Comparison of ENCODE assay signal across 23 mouse cellular contexts in genomic region chr12:83949043-83949442, GRCm38 (mm10). TPM values are rescaled to one million over a fixed set of nuclear protein-coding genes. Genes with fewer than 3 reads are reported as not detected.
A peak's percentile ranks its signal among the peaks of the same experiment; 100 is the strongest.
DNase-seq lines count a peak whose midpoint lies in the region; ATAC-seq lines count a peak whose summit lies in the region.
"Had no signal": no experiment of that assay in that cellular context is flagged by ENCODE, and none has a peak within 500 bp of the region (broad histone marks: within the 10 kb centered on the region; RNA-seq: fewer than 3 reads in every experiment).

No protein-coding gene starts in this region.

- WGBS in liver, embryonic 16.5 days (ENCODE audit: insufficient replicate concordance), result 25% methylated on average over 4 of the region's 4 CpGs

- ATAC-seq in granulocyte monocyte progenitor cell, adult 5-6 weeks (replicated peaks; ENCODE audit: poor library complexity, severe bottlenecking), result peak; percentile 29; the same call in 1 of the 2 replicates
- peak; percentile 25; the same call in 1 of the 2 replicates for ATAC-seq in liver, embryonic 16.5 days (ENCODE audit: low read depth)
- ATAC-seq: forebrain, embryonic 15.5 days had no signal

- H3K4me1 ChIP-seq in liver, embryonic 16.5 days (ENCODE audit: control insufficient read depth, low read depth, low read length), result peaks cover 36% of the 10 kb centered on the region

- H3K4me2 ChIP-seq in liver, embryonic 16.5 days (ENCODE audit: low read depth, low read length), result peak overlapping the region; percentile 97

- H3K9me3 ChIP-seq in liver, embryonic 16.5 days (replicated peaks; ENCODE audit: control insufficient read depth, low read length), result no peaks in the 10 kb centered on the region
- H3K9me3 ChIP-seq: forebrain, embryonic 15.5 days had no signal

- H3K9ac ChIP-seq in liver, embryonic 16.5 days (ENCODE audit: low read depth, low read length), result no peak overlapping the region
- H3K9ac ChIP-seq: forebrain, embryonic 15.5 days had no signal

- H3K27ac ChIP-seq in liver, embryonic 16.5 days (ENCODE audit: low read length), result no peak overlapping the region
- H3K27ac ChIP-seq: forebrain, embryonic 15.5 days had no signal

- no peaks in the 10 kb centered on the region for H3K27me3 ChIP-seq in liver, embryonic 16.5 days (ENCODE audit: control insufficient read depth, insufficient read depth, low read depth, low read length)
- H3K27me3 ChIP-seq: forebrain, embryonic 15.5 days had no signal

- H3K36me3 ChIP-seq in liver, embryonic 16.5 days (ENCODE audit: control insufficient read depth, insufficient read depth), result no peaks in the 10 kb centered on the region
- H3K36me3 ChIP-seq: forebrain, embryonic 15.5 days had no signal

- H3K4me3 ChIP-seq in liver, embryonic 16.5 days (ENCODE audit: low read depth, low read length), result 0 out of 2 replicates have a peak overlapping the region, but pooled peaks have one; percentile 8
- H3K4me3 ChIP-seq: forebrain, embryonic 15.5 days had no signal

- peak; percentile 89 for DNase-seq in 416B (ENCODE audit: low read depth)
- peak; percentile 97 for DNase-seq in MEL-GATA-1-ER (ENCODE audit: extremely low read depth, low read depth)
- DNase-seq in kidney, postnatal 36 days, result no peak
- DNase-seq in layer of hippocampus, adult 8-10 months (ENCODE audit: low spot score in 2 of 2), result no peak
- DNase-seq in adrenal gland, adult 18-20 months (ENCODE audit: low spot score in 2 of 2), result no peak
- no peak for DNase-seq in spleen, adult 18-20 months
- DNase-seq: cerebellum, adult 11-12 months; cerebellum, postnatal 25 days; heart, postnatal 4 days; left cerebral cortex, postnatal 4 days; lung, adult 18-20 months; right cerebral cortex, adult 18-20 months; thymus, adult 2 months had no signal

RNA-seq across cellular contexts. Expression of gene Riox1, which starts 1.4 kb away (rescaled TPM):
- 13.0 and 18.5 TPM in 2 replicates for total RNA-seq in granulocyte monocyte progenitor cell, adult 5-6 weeks (2014; fragmentation: Nextera tagmentation)
- 15.8 and 21.5 TPM in 2 replicates for total RNA-seq in granulocyte monocyte progenitor cell, adult 5-6 weeks (2017)
- 4.4 and 4.6 TPM in 2 replicates for polyA plus RNA-seq in liver, embryonic 16.5 days (2015; fragmentation: Nextera tagmentation; extraction: Ambion mirVana)
- total RNA-seq in layer of hippocampus, adult 8-10 months (2022), result 10 to 100 TPM; 13.9 to 17.7 (median 15.1) TPM
- 10 to 100 TPM; 15.2 to 16.4 TPM for total RNA-seq in adrenal gland, adult 18-20 months (2021)

RNA-seq across cellular contexts. Expression of gene Numb, which starts 27.3 kb away (rescaled TPM):
- total RNA-seq in granulocyte monocyte progenitor cell, adult 5-6 weeks (2014; fragmentation: Nextera tagmentation), result 9.3 and 14.2 TPM in 2 replicates
- 20.4 and 20.8 TPM in 2 replicates for total RNA-seq in granulocyte monocyte progenitor cell, adult 5-6 weeks (2017)
- polyA plus RNA-seq in liver, embryonic 16.5 days (2015; fragmentation: Nextera tagmentation; extraction: Ambion mirVana), result 16.8 and 17.4 TPM in 2 replicates
- 10 to 100 TPM; 37.5 to 52.2 (median 41.4) TPM for total RNA-seq in layer of hippocampus, adult 8-10 months (2022)
- total RNA-seq in adrenal gland, adult 18-20 months (2021), result 10 to 100 TPM; 51.9 to 57.5 TPM

RNA-seq across cellular contexts. Expression of gene Heatr4, which starts 35.6 kb away (rescaled TPM):
- not detected in 2 replicates for total RNA-seq in granulocyte monocyte progenitor cell, adult 5-6 weeks (2014; fragmentation: Nextera tagmentation)
- not detected in 2 replicates for total RNA-seq in granulocyte monocyte progenitor cell, adult 5-6 weeks (2017)
- polyA plus RNA-seq in liver, embryonic 16.5 days (2015; fragmentation: Nextera tagmentation; extraction: Ambion mirVana), result not detected in 2 replicates
- under 1 TPM in 2 of 4 experiments, not detected in 2; 0.11 to 0.14 TPM for total RNA-seq in layer of hippocampus, adult 8-10 months (2022)
- not detected for total RNA-seq in adrenal gland, adult 18-20 months (2021)
- total RNA-seq: adrenal gland, postnatal 4 days had no signal
- polyA plus RNA-seq: C2C12; forebrain, embryonic 15.5 days; gonadal fat pad, adult 2 months; heart, embryonic 14.5 days; kidney, embryonic 14.5 days; midbrain, postnatal 0 days; small intestine, adult 2 months; thymus, adult 2 months had no signal

RNA-seq across cellular contexts. Expression of gene Acot2, which starts 38.6 kb away (rescaled TPM):
- 10.1 and 14.0 TPM in 2 replicates for total RNA-seq in granulocyte monocyte progenitor cell, adult 5-6 weeks (2014; fragmentation: Nextera tagmentation)
- 11.5 and 12.0 TPM in 2 replicates for total RNA-seq in granulocyte monocyte progenitor cell, adult 5-6 weeks (2017)
- polyA plus RNA-seq in liver, embryonic 16.5 days (2015; fragmentation: Nextera tagmentation; extraction: Ambion mirVana), result 11.2 and 12.3 TPM in 2 replicates
- total RNA-seq in layer of hippocampus, adult 8-10 months (2022), result 10 to 100 TPM; 13.3 to 15.7 (median 14.6) TPM
- total RNA-seq in adrenal gland, adult 18-20 months (2021), result 10 to 100 TPM; 19.2 to 38.5 TPM

Comparison
In these comparisons a context has a peak if more than half of its experiments do, and no peak if none do; other contexts are left out.
1. DNase-seq: peak in 416B (single experiment) and MEL-GATA-1-ER (single experiment); none in kidney, postnatal 36 days (0 of 2), layer of hippocampus, adult 8-10 months (0 of 2), adrenal gland, adult 18-20 months (0 of 2) and spleen, adult 18-20 months (0 of 2).